ENCODE assay signal across 33 mouse cellular contexts in genomic region chr2:58007081-58007480, GRCm38 (mm10). TPM values are rescaled to one million over a fixed set of nuclear protein-coding genes. Genes with fewer than 3 reads are reported as not detected.
"Had no signal": no experiment of that assay in that cellular context is flagged by ENCODE, and none has a peak within 500 bp of the region (broad histone marks: within the 10 kb centered on the region; RNA-seq: fewer than 3 reads in every experiment).

No protein-coding gene starts in this region.

- DNase-seq: gastrocnemius, adult 2 months; gastrocnemius, postnatal 10 days; gastrocnemius, postnatal 25 days; heart, adult 2 months; heart, postnatal 14 days; heart, postnatal 36 days; kidney, adult 11 months; kidney, adult 2 months; kidney, adult 9 months; kidney, postnatal 14 days; kidney, postnatal 36 days; layer of hippocampus, postnatal 36 days; left cerebral cortex, postnatal 4 days had no signal

- H3K27me3 ChIP-seq: heart, embryonic 13.5 days; heart, embryonic 15.5 days; hindbrain, embryonic 13.5 days; hindbrain, embryonic 15.5 days; kidney, embryonic 15.5 days; limb, embryonic 13.5 days; limb, embryonic 15.5 days; liver, embryonic 12.5 days had no signal

- H3K36me3 ChIP-seq: heart, embryonic 13.5 days; heart, embryonic 15.5 days; hindbrain, embryonic 13.5 days; hindbrain, embryonic 15.5 days; kidney, embryonic 15.5 days; limb, embryonic 13.5 days; limb, embryonic 15.5 days; liver, embryonic 12.5 days had no signal

- H3K4me2 ChIP-seq: heart, embryonic 11.5 days; heart, embryonic 13.5 days; heart, embryonic 15.5 days; hindbrain, embryonic 13.5 days; hindbrain, embryonic 15.5 days; kidney, embryonic 15.5 days; limb, embryonic 13.5 days; limb, embryonic 15.5 days; liver, embryonic 12.5 days had no signal

- H3K4me3 ChIP-seq: gastrocnemius, adult 2 months; heart, adult 2 months; heart, embryonic 13.5 days; heart, embryonic 15.5 days; hindbrain, embryonic 13.5 days; hindbrain, embryonic 15.5 days; kidney, embryonic 15.5 days; limb, embryonic 13.5 days; limb, embryonic 15.5 days; liver, embryonic 12.5 days had no signal

RNA-seq across cellular contexts. Expression of gene Galnt5, which starts 9.4 kb away (rescaled TPM):
- total RNA-seq: heart, adult 2 months; layer of hippocampus, postnatal 36 days; left cerebral cortex, adult 18-20 months; left cerebral cortex, postnatal 25 days; left cerebral cortex, postnatal 4 days; liver, adult 2 months had no signal
- polyA plus RNA-seq: hindbrain, embryonic 13.5 days; liver, adult 2 months had no signal

RNA-seq across cellular contexts. Expression of gene Ermn, which starts 45.6 kb away (rescaled TPM):
- total RNA-seq: gastrocnemius, adult 2 months; gastrocnemius, postnatal 10 days; gastrocnemius, postnatal 25 days; gastrocnemius, postnatal 4 days; granulocyte monocyte progenitor cell, adult 5-6 weeks; heart, adult 2 months; heart, postnatal 14 days; heart, postnatal 36 days; hematopoietic stem cell, adult 5-6 weeks; liver, adult 2 months had no signal
- polyA plus RNA-seq: heart, adult 2 months; heart, embryonic 11.5 days; heart, embryonic 13.5 days; heart, embryonic 15.5 days; heart, postnatal 0 days; intestine, embryonic 14.5 days; kidney, adult 2 months; kidney, embryonic 15.5 days; kidney, postnatal 0 days; large intestine, adult 2 months; limb, embryonic 13.5 days; liver, adult 2 months; liver, embryonic 12.5 days; liver, embryonic 14.5 days had no signal
